Mouse (Mus musculus): ENCODE results near the gene Hdac11. TPM values are rescaled to one million over a fixed set of nuclear protein-coding genes. Genes with fewer than 3 reads are reported as not detected.
"Not testable (repeated sequence)": the region's sequence is repeated elsewhere in the genome, so short reads cannot be mapped to it uniquely, and the experiment has no call there.

Hdac11 gene
- polyA plus RNA-seq (2017; shearing (Covaris generic)): 1 to 10 TPM; 1.5 to 2.0 TPM

DNA sequence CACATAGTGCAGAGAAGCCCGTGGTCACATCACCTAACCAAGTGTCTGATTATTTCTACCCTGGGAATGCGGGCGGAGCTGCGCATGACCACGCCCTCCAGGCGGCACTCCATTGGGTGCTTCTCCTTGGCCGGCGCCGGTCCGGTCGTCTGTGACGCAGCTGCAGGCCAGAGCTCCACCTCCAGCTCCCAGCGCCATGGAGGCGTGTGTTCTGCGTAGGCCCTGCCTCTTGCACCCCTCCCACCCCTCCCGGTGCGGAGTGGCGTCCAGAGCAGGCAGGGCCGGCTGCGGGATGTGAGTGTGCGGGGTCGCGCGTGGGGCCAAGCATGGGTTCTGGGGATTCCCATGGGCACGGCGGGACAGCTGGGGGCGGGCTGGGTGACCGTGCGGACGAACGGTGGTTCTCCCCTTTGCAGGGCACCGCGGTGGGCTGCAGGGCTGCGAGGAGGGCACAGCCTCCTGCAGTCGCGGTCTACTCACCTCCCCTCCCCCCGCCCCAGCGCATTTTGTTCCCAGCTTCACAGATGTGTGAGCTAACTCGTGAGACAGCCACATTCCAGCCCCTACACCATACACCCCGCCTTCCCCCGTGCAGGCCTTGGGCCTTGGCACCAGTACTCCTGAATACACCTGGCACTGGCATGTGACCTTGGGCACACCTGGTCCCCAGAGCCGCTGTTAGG is at the start of gene Hdac11:
Gene Hdac11 (plus strand): TSS at position 112 of the 683 bp plus-strand sequence.
- peak; percentile 79 for ATAC-seq

DNA sequence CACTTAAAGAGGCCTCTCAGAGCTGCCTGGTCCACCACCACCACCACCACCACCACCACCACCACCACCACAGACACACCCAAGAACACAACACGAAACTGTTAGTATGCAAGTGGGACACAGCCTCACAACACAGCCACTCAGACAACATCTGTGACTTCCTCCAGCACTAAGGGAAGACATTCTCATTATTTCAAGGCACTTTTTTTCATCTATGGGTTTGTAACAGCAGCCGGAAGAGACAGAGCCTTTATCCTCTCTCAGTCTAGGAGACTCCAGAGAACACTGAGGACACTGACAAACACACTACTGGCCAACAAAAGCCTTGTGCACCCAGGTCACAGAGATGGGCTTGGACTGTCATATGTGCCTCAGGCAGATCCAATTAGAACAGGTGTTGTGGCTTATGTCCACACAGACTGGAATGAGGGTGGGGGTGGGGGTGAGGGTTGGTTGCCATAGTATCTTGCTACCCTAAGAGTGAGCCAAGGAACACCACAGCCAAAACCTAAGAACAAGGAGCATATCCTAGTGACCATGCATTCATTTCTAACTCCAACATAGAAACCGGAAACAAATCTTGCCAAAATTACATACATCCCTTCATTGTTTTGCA is 48.1 kb upstream of the Hdac11 start:
- no peak for ATAC-seq

DNA sequence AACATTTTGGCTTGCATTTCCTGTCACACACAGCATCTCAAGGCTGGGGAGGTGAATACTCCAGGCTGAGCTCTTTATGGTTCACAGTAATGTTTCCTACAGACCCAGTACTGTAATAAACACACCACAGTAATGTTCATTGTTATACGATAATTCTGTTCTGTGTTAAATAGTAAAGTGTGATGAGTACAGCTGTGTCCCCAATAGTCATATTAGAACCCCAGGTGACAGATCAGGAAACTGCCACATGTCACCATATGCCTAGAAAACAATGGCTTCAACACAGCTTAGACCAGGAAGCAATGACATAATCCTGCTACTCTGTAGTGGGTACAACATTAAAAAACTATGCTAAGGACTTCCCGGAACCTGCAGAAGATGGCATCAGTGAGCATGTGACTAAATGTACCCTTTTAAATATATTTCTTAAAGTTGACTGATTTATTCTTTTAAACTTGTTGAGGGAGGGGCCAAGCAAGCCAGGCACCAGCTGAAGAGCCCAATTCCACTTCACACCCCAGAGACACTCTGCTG is 47.5 kb upstream of the Hdac11 start:
- ATAC-seq: peak; percentile 47

DNA sequence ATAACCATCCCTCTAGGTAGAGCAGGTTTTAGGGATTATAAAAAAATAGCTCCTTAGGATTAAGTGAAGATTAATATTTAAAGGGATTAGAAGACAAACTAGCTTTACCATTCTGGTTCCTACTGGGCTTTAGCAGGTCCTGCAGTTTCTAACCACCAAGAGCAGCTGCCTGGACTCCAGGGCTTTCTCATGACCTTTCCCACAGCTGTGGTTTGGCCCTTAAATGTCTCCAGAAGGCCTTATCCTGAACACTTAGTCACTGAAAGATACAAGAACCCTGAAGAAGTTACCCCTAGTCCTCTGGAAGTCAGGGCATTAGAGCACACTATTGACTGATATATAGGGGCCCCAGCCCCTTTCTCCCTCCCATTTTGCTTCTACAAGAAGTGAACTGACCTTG is 47.0 kb upstream of the Hdac11 start:
- no peak for ATAC-seq

DNA sequence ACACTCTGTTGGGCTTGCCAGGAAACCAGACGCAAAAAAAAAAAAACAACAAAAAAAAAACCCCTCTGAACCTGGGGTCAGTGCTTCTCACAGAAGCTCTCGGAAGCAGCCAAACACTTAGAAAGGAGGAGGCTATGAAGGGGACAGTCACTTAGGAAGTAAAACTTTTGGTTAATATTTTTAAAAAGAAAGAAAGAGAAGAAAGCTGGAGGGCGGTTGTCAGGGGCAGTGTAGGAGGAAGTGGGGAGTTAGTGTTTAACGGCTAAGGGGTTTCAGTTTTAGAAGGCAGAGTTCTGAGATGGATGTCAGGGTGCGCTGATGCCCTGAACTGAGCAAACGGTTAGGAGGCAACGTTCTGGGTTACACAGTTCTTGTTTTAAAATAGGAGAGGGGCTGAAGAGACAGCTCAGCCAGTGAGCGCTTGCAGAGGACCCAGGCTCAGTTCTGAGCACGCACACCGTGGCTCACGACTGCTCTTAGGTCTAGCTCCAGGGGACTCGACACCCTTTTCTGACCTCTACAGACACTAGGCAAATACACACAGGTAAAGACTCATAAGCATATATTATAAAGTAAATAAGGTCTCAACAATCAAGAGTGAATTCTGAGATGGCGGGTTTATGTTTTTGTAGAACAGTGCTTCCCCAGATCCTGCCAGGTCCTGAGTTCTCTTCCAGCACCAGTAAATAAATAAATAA is 46.0 kb upstream of the Hdac11 start:
- peak; percentile 38 for ATAC-seq

DNA sequence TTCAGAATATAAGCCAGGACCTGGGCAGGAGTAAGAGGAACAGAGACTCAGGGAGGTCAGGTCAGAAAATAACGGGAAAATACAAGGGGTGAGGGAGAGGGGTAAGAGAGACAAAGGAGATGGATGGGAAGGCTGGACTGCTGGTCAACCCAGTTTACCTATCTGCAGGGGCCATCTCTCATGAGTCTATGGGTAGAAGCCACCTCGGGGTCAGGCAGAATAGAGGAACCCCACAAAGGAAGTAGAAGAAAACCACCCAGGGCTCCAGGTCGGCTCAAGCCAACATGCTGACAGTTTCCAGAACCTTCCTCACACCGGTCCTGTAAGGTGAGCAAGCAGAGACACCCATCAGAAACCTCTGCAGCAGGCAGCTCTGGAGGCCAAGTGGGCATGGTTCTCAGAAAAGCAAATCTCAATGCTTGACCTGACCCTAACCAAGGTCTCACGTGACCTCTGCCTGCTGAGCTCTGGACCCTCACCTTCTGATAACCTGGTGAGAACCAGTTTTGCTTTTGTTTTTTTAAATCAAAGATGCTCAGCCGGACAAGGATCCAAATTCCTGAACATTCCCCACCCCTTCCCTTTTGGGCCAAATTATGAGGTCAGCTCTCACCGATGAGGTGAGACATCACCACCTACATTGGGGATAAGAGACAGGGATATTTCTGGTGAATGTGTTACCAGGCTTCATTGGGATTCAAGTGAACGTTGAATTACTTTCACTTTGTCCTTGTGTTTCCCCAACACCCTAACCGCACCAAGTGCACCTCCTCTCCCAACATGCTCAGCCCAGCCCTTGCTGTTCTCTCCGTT is 45.1 kb upstream of the Hdac11 start:
- peak; percentile 21 for ATAC-seq

DNA sequence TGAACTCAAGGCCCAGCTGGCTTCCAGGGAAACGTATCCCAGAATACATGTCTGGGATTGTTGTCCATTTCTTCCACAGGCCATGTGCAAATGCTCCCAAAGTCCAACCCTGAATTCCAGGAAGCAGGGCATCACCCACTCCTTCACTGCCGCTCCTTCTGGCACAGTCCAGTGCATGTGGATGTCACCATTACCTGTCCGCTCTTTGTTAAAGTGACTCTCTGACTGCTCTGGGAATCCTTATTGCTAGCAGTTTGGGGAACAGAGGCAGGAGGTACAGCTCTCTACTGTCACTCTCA is 44.6 kb upstream of the Hdac11 start:
- ATAC-seq: no peak

DNA sequence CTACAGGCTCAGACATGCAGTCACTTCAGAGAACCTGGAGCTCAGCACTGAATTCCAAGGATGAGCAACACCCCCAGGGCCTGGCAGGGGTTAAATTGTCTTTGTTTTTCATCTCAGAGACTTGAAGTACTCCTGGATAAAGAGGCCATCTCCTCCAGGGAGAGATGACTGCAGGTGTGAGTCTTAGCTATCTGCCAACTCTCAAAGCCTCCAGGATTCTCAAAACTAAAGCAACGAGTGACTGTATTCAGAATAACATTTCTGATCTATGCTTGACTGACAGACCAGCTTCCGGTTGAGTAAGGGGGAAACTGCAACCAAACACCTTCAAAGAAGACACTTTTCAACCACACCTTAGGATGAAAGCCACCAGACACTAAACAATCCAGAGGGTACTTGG is 41.7 kb upstream of the Hdac11 start:
- peak; percentile 37 for ATAC-seq

DNA sequence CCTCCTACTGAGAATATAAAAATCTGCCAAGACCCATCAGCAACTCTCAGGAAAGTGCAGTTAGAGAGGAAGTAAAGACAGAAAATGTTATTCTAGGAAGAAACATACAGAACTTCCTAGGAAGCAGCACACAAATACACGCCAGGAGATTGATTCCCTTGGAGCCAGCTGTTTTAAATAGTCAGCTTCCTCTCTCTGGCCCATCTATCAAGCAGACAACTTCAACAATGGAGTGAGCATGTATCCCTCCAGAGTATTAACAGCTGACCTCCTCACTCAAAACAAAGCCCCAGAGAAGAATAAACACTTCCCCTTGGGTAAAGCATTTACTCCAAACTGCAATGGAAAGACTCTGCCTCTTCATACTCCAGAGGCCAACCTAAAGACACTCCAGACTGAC is 41.3 kb upstream of the Hdac11 start:
- ATAC-seq: no peak

DNA sequence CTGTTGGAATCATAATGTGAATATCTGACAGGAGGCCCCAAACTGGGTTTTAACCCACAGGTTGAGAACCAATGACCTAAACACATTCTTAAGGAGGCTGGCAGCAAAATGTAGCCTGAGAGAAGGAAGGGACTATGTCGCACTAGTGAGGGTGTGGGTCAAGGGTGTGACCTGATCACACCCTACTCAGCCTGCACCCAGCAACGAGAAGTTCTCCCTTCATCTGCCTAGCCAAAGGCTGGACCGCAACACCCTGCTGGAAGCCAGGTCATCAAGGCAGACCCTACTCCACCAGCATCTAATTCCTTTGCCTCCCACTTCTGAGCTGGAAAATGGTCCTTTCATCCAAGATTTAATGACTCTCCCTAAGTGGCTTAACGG is 40.6 kb upstream of the Hdac11 start:
- ATAC-seq: no peak

DNA sequence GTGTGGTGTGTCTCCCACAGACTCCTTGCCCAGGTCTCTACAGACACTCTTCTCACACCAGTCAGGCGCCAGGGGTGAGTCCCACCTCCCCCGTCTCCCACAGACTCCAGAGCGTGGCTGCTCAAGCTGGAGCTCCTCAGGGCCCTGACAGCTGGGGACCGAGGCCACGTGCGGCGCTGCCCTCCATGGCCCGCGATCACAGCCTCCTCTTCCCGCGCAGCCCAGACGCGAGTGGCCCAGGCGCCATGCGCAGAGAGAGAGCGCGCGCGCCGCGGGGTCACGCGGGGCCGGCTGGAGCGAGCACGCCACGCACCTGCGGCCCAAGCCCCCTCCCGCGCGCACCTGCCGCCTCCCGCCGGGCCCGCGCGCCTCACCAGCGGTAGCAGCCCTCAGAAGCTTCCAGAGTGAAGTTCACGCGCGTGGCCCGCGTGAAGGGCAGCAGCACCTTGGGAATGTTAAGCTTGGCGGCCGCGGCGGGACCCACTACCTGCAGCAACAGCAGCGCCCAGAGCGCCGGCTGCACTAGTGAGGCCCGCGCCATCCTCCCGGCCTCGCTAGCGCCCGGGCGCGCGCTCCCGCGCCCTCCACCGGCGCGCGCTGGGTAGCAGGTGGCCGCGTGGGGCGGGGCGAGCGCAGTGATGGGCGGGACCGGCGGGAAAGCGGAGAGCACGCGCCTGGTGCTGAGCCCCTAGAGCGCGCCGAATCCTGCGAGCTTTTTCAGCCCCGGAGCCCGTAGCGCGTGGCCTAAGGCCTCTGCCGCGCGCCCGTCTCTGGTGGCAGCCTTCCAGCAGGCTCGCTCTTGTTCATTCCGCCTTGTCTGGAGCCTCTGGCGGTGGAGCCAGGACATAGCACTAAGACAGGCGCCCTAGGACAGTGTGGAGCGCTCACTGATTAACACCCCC is 40.0 kb upstream of the Hdac11 start, which contains the start of gene Nup210:
Gene Nup210 (minus strand): TSS at position 586 of the 902 bp plus-strand sequence.
- peak; percentile 76 for ATAC-seq

DNA sequence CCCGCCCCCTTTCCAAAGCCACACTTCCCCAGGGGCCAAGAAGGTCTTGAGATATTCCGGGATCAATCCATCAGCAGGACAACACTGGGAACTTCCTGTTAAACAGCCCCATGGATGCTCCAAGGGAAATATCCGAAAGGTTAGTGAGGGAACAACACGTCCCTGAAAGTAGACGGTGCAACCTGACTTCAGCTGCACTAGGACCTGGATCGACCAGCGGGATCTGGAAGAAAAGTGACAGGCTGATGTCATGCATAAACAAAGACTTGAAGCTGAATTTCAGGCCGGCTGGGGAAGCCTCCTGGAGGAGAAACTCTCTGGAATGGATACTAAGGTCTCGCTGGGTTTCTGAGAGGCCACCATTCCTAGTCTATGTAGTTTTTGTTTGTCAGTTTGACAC is 39.3 kb upstream of the Hdac11 start:
- ATAC-seq: no peak

DNA sequence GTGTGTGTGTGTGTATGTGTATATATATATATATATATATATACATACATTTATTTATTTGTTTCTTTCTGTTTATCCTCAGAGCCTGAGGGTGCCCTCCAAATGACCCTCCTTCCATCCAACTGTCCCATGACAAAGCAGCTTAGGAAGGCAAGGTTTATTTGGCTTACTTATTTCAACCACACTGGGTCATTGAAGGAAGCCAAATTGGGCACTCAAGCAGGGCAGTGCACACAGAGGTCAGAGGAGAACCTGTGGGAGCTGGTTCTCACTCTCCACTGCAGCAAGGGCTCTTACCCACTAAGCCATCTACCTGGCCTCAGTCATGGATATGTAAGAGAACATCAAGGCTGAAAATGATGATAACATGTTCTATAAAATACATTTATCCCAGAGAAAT is 37.9 kb upstream of the Hdac11 start:
- no peak for ATAC-seq

DNA sequence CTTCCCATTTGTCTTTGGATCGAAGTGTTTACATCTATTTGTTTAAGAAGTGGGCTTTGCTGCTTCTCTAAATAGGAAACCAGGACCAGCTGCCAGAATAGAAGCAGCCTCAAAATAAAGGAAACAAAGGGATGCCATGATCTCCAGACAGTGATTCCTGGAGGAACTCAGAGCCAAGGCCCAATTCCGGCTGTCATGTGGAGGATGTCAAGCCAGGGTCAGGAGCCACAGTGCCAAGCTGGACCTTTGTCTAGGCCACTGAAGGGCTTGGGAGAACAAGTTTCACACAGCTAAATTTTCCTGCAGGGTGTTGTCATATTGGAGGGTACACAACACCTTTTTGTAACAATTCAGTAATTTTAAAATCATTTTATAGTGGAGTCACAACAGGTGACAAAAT is 36.3 kb upstream of the Hdac11 start:
- no peak for ATAC-seq

DNA sequence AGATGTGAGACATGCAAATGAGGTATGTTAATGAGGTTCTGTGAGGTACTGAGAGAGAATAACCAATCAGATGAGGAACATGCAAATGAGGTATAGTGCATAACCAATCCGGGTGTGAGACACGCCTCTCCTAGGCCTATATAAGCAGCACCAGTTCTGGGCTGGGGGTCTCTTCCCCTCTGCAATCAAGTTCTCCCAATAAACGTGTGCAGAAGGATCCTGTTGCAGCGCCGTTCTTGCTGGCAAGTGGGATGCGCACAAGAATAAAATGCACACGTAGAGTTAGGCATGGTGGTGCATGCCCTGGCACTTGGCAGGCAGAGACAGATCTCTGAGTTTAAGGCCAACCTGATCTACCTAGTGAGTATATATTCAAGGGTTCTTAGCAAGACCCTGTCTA is 35.4 kb upstream of the Hdac11 start:
- ATAC-seq: not testable (repeated sequence)

DNA sequence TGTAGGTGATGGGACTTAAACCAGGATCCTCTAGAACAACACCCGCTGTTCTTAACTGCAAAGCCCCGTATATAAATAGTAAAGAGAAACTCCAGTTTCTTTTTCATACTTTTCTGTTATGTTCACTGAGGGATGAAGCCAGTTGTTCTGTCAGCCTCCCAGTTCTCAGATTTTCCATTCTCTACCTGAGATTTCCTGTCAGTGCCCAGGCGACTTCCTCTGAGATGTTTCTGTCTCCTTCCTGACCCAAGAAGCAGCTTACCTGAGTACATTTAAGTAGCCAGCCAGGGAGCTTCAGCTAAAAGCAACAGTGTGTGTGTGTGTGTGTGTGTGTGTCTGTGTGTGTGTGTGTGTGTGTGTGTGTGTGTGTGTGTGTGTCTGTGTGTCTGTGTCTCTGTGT is 33.0 kb upstream of the Hdac11 start:
- ATAC-seq: peak; percentile 69

DNA sequence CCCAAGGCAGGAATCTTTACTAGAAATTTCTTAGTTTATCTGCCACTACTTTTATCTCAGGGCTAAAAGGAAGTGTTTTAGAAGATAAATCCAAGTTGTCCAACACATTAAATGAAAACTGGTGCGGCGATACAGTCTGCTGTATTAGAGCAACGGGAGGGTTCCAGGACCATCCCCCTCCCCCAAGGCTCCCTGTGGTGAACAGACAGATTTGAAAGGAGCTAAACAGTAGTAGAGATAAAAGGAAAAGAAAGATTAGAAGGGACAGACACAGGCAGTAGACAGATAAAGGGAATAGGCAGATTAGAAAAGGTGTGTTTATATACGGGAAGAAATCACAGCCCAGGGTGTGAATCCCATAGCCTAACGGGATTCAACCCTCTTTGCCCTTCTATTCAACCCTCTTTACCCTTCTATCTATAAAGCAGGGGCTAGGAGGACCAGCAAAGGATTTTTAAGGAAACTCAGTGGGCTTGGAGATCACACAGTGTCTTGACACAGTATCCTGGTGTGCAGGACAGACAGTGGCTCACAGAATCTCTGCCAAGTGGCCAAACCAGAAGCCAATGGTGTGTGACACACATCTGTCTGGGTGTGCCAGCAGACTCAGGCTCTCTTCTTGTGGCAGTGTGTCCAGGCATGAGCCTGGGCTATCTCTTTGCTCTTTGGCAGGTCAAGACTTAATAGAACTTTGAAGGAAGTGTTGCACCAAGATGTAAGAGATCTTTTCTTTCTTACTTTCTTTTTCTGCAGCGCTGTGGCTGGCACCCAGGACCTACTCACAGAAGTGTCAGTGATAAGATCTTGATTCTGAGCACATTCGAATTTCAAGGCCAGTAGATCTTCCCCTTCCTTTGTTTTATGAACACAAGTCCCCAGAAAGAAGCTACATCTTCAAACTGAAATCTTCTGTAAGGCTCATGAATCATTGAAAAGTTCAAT is 31.9 kb upstream of the Hdac11 start:
- peak; percentile 76 for ATAC-seq

DNA sequence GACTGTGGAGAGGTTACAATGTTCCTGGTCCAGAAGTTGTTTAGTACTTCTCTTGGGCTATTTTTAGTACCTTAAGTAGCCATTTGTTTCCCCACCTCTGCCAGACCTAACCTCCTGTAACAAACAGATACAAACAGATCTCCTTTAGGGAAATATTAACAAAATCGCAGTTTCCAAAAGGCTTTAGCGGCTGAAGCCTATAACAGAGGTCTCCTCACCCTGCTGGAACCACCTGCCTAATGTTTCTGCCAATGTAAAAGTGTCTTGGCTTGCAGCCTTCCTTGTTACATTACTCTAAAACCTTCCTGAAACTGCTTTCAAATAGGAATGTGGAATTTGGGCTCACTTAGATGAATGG is 31.3 kb upstream of the Hdac11 start:
- ATAC-seq: no peak

DNA sequence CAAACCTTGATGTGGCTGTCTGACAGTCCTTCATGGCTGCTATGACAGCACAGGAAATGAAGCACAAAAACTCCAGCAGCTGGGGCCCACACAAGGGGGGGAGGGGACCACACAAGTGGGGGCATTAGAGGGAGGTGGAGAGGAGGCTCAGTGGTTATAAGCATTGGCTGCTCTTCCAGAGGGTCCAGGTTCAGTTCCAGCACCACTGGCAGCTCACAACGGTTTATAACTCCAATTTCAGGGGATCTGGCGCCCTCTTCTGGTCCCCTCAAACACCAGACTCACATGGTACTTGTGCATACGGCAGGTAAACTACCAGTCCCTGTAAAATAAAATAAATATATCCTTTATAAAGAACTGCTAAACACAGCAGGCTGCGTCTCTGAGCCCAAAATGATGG is 27.5 kb upstream of the Hdac11 start:
- peak; percentile 25 for ATAC-seq

DNA sequence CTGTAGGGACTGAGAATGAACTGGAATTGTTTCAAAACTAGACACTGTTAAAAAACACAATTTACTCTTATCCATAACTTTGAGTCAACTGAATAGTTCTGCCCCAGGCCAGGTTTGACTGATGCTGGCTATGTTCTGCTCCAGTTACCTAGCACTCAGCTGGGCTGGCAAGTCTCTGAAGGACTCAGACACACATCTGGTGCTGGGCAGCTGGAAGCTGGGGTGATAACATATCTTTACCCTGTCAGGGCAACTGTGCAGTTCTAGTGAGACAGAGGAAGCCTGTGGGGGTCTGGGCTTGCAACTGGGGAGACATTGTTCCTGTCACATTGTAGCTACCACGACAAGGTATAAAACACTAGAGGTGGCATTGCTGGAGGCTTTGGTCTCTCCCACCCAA is 25.6 kb upstream of the Hdac11 start:
- no peak for ATAC-seq
